Mouse (Mus musculus) bone marrow macrophage, adult 2 months (primary cell): ENCODE measurements around the gene Zcchc2.

Experiments used
- CTCF ChIP-seq: IDR thresholded peaks from 2 replicates; pipeline ENCODE4 v1.5.1; 2012; ENCODE audit warnings: low read depth, mild to moderate bottlenecking, low read length, moderate library complexity
- POLR2A ChIP-seq: IDR thresholded peaks from 2 replicates; pipeline ENCODE4 v1.6.1; 2012; ENCODE audit warnings: mild to moderate bottlenecking, low read depth, low read length, borderline replicate concordance

DNA sequence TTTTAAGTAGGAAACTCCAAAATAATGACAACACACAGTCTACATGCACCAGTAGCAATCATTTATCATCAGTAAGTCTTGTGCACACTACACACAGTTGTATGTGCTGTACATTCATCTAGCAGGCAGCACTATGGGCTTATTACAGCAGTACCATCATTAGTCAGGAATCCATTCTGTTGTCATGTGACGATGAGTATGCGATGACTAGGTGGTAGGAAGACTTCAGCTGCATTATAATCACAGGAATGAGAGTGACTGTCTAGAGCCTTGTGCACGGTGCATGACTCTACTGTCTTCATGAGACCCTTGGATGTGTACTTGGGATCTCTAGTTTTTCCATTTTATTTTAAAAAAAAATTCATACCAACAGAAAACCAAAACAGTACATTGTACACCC is 6.0 kb upstream of the Zcchc2 start:
- TF ChIP-seq CTCF (no peak), POLR2A (no peak)
